ENCODE assay signal across 8 mouse cellular contexts in genomic region chr16:84527375-84527774, GRCm38 (mm10). TPM values are rescaled to one million over a fixed set of nuclear protein-coding genes. Genes with fewer than 3 reads are reported as not detected.
DNase-seq lines count a peak whose midpoint lies in the region; ATAC-seq lines count a peak whose summit lies in the region.

No protein-coding gene starts in this region.

- no peaks in the 10 kb centered on the region for H3K9me3 ChIP-seq in hindbrain, embryonic 11.5 days (ENCODE audit: control insufficient read depth, low read length)
- H3K9me3 ChIP-seq in hindbrain, embryonic 16.5 days (ENCODE audit: control insufficient read depth, low read length) = no peaks in the 10 kb centered on the region

- H3K36me3 ChIP-seq in hindbrain, embryonic 11.5 days (ENCODE audit: control insufficient read depth, insufficient read depth, low read length) = no peaks in the 10 kb centered on the region
- H3K36me3 ChIP-seq in hindbrain, embryonic 16.5 days (ENCODE audit: control insufficient read depth, insufficient read depth, low read length) = no peaks in the 10 kb centered on the region

- H3K4me3 ChIP-seq in hindbrain, embryonic 11.5 days (ENCODE audit: low read depth, low read length) = no peak overlapping the region
- no peak overlapping the region for H3K4me3 ChIP-seq in hindbrain, embryonic 16.5 days (ENCODE audit: low read length)

- intact Hi-C loops in heart, postnatal 36 days (cut with DNase I) = loop anchor here (1.0 kb wide), 1 partner anchor 32 kb away; no protein-coding TSS in a partner anchor
- intact Hi-C loops in left cerebral cortex, postnatal 4 days (cut with DNase I) = no loop called here

- H3K27ac ChIP-seq in hindbrain, embryonic 11.5 days (ENCODE audit: low read depth, low read length) = no peak overlapping the region
- no peak overlapping the region for H3K27ac ChIP-seq in hindbrain, embryonic 16.5 days (ENCODE audit: low read depth, low read length)

- H3K4me2 ChIP-seq in hindbrain, embryonic 11.5 days (replicated peaks; ENCODE audit: low read depth, low read length) = no peak overlapping the region
- no peak overlapping the region for H3K4me2 ChIP-seq in hindbrain, embryonic 16.5 days (ENCODE audit: low read length)

- no peaks in the 10 kb centered on the region for H3K4me1 ChIP-seq in hindbrain, embryonic 11.5 days (replicated peaks; ENCODE audit: control insufficient read depth, insufficient read depth, low read length)
- H3K4me1 ChIP-seq in hindbrain, embryonic 16.5 days (ENCODE audit: control insufficient read depth, insufficient read depth, low read depth, low read length) = no peaks in the 10 kb centered on the region

- peak; percentile 54 for DNase-seq in hindbrain, embryonic 11.5 days (ENCODE audit: low spot score)
- DNase-seq in ES-CJ7 (ENCODE audit: low read depth, low spot score) = peak; percentile 70
- DNase-seq in c-Kit-positive CD71-negative TER-119-negative erythroid progenitor cells, embryonic 14.5 days (ENCODE audit: low read depth) = peak; percentile 31
- peak; percentile 39 to 68 for DNase-seq in heart, postnatal 36 days
- peak; percentile 44 for DNase-seq in left cerebral cortex, postnatal 4 days
- peak; percentile 10 for DNase-seq in right cerebral cortex, postnatal 25 days
- DNase-seq in yolk sac, embryonic 10.5 days (ENCODE audit: low spot score) = no peak

- no peak for ATAC-seq in hindbrain, embryonic 11.5 days (ENCODE audit: low FRiP score)
- no peak for ATAC-seq in hindbrain, embryonic 16.5 days

- 63% methylated on average over 11 of the region's 11 CpGs for WGBS in hindbrain, embryonic 11.5 days
- WGBS in hindbrain, embryonic 16.5 days = 60% methylated on average over 11 of the region's 11 CpGs

- H3K27me3 ChIP-seq in hindbrain, embryonic 11.5 days (ENCODE audit: control insufficient read depth, insufficient read depth, low read length) = no peaks in the 10 kb centered on the region
- no peaks in the 10 kb centered on the region for H3K27me3 ChIP-seq in hindbrain, embryonic 16.5 days (replicated peaks; ENCODE audit: control insufficient read depth, insufficient read depth, low read length)

- no peak overlapping the region for H3K9ac ChIP-seq in hindbrain, embryonic 11.5 days (ENCODE audit: low read depth, low read length)
- H3K9ac ChIP-seq in hindbrain, embryonic 16.5 days (ENCODE audit: low read depth, low read length) = no peak overlapping the region

RNA-seq across cellular contexts. Expression of gene A730009L09Rik, which starts 12.5 kb away (rescaled TPM):
- polyA plus RNA-seq in hindbrain, embryonic 11.5 days (2014; fragmentation: Nextera tagmentation; extraction: Ambion mirVana) = not detected in 2 replicates
- polyA plus RNA-seq in hindbrain, embryonic 16.5 days (2015; fragmentation: Nextera tagmentation; extraction: Ambion mirVana) = 0.16 and 0.43 TPM in 2 replicates
- not detected for total RNA-seq in heart, postnatal 36 days (2021)
- total RNA-seq in left cerebral cortex, postnatal 4 days (2021) = not detected
